Mouse (Mus musculus) urinary bladder, adult 18-20 months (tissue): ENCODE data around the gene Dennd1a.

Source experiments
- DNase-seq, 2 experiments: peaks; one replicate each; pipeline ENCODE4 v3.0.0; 2022; ENCODE audit warnings: low spot score in 2 of 2, mixed read lengths in 2 of 2

The Dennd1a gene

DNA sequence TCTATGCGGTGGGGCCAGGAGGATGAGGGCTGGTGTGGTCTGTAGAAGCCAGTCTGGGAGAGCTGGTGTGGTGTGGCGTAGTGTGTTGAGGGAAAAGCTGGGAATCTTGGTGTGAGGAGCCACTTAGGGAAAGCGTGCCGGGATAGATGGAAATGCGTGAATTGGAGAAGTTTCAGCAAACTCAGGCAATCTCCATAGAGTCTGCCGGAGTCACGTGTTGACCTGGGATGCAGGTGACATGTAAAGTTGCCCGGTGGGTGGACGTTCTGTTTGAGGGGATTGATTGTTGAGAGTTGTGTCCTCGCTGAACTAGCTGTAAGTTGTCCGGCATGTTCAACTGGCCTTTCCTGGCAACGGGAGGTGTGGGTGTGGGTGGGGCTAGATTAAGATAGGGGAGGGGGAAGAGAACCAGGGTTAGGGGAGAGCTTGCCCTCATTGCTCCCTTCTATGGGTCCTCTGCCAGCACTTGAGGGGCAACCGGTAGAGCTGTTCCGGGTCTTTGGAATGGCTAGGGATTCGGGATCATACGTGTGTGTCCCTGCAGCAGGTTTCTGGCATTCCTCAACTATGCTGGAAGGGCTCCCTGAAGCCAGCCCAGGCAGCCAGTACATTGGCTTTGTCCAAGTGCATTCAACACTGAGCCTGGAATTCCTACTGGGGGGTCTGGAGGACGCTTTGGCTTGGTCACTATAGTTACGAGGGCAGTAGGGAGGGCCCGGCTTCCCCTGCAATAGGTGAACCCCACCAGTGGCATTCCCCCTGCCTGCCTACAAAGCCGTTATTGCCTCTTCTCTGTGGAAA, 510.4 kb downstream of the Dennd1a start:
- DNase-seq, result no peak

DNA sequence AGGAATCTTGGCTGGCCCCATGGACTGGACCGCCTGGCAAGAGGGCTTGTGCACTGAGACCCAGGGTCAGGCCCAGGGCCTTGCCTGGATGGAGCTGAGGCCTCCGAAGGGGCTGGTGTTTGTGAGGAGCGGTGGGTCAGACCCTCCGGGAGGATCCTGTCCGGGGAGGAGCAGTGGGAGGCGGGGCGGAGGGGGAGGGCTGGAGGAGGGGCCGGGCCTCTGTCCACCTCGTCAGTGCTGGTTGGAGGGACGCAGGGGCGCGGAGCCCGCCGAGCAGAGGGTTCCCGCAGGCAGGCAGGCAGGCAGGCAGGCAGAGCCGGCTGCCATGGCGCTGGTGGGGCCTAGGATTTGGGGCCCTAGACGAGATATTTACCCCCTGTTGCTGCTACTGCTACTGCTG, 511.2 kb downstream of the Dennd1a start, which contains the start of gene Crb2:
Crb2 (plus strand) TSS at position 234 of the 400 bp plus-strand sequence.
- no peak for DNase-seq

DNA sequence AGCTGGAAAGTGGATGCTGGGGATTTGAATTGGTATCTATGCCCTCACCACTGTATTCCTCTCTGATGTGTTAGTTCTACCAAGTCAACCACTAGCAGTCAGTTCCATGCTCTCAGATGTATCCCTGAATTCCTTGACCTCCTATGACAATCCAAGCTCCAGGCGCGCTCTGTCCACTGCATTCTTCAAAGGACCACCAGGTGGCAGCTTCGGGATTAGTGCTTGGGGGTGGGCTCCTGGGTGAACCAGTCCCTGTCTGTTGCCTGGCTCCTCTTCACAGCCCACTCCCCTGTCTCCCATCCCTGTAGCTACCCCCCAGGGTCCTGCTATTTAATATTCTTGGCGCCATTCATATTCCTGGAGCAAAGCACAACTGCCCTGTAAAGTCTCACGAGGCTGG, 512.6 kb downstream of the Dennd1a start:
- DNase-seq, result no peak

DNA sequence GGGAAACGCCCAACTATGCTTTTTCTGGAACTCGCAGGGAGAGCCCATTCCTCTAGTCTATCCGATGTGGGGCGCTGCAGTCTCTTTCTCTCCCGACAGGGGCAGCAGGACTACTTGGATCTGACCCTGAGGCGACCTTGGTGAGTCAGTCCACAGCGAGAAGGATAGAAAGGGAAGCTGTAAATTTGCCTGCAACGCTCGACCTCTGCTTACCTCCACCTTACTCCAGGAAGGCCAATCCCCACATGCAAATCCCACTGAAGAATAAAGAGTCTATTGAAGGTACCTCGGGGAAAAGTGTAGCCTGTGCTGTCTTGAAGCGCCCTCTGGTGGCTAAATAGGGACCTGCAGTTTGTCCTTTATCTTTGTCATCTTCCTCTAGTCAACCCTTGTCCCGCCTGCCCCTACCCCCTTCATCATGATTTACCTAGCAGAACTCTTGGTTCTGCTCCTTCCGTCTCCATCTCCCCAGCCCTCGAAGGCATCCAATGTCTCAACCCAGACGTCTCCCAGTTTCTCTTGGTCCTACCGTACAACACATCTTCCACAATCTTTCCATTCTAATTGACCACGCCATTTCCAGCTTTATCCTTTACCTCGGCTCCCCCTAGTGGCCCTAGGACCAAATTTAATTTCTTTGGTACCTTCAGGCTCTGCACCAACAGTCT, 515.4 kb downstream of the Dennd1a start:
- peak; percentile 66 to 72 for DNase-seq

DNA sequence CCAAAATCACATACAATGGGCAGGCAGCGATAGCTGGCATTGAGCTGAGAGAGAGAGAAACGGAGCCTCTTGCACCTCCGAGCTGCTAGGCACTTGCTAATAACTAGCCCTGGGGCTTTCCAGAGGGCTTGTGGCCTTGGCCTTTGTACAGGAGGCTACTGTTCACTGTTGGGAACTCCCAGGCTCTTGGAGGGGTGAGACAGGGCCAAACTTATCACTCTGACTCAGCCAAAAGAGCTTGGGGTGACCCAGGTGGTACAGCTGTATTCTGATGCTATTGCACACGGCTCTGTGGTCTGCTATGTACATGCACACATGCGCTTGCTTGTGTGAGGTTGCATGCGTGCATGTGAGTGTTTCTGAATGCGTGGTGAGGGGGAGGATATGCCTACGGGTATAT, 517.4 kb downstream of the Dennd1a start:
- DNase-seq, result no peak

DNA sequence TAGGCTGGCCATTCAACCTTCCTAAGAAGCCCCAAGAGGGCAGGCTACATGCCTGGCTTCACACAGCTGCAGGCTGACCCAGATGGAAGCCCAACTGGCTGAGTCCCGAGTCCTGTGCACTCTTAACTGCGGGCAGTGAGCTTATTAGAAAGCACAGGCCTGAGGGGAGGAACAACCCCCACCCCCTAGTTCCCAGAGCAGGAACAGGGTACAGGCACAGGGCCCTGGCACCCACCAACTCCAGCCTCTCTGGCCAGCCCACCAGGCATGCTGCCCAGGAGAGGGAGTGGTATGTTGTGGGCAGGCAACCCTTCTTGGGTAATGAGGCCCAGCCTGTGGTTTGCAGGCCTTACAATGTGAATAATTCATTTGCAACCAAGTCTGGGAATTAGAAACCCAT, 518.3 kb downstream of the Dennd1a start:
- DNase-seq, result no peak

DNA sequence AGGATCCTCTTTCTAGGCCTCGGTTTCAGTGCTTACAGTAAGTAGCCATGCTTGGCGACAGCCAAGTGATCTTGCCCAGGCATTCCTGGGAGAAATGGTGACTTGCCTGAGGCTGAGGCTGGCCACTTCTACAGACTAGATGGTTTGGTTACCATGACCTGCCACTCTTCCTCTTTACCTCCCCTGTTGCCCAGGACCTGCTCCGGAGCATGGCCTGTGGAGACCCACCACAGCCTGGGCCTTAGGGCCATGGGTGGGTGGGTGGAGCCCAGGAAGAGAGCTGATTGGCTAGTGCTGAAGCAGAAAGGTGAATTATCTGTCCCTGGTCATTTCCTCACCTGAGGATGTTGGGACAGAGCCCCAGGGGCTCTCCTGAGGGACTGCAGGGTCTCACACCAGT, 519.5 kb downstream of the Dennd1a start:
- no peak for DNase-seq

DNA sequence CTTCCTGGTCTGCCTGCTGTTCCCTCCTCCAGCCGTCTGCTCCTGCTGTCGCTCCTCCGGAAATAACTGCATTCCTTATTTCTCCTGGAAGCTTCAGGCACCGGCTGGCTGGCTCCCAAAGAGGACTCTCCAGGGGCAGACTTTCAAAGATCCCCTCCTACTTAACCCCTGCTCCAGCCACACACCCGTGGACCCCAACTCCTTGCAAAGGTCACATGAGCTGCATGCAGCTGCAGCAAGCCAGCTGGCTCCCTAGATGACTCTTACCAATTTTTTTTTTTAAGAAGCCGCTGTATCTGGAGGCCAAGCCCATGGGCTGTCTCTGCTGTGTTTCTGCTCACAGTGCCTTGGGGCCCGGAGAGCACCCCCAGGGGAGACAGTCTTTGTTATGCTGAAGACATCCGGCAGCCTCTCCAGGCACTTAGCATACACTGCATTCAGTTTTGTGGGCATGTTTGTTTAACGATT, 520.1 kb downstream of the Dennd1a start:
- no peak for DNase-seq

DNA sequence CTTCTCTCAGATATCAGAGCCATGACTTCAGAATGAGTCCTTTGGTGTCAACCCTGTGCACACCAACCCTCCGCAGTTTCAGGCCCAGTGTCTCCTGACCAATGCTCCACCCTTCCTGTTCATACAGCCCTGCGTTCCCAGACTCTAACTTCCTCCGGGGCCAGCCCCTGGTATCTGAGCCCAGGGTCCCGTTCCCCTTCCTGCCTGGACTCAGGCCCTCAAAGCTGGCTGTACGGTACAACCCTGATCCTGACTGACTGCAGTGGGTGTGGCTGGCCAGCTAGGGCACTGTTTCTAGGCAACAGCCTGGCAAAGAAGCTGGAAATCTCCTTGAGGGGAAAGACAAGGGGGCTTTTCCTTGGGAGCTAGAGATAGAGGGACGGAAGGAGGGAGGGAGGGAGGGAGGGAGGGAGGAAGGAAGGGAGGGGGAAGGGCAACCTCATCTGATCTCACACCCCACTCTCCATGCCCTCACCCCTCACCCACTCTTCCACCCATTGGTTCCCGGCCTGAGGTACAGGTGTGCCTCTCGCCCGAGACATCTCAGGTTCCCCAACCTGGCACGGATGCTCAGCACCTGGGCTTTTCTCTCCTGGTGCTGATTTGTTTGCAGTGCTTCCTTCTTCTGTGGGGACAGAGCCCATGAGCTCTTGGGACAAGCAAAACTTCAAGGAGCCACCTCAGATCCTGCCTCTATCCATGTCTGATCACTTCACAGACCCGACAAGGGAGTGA, 521.0 kb downstream of the Dennd1a start:
- no peak for DNase-seq

DNA sequence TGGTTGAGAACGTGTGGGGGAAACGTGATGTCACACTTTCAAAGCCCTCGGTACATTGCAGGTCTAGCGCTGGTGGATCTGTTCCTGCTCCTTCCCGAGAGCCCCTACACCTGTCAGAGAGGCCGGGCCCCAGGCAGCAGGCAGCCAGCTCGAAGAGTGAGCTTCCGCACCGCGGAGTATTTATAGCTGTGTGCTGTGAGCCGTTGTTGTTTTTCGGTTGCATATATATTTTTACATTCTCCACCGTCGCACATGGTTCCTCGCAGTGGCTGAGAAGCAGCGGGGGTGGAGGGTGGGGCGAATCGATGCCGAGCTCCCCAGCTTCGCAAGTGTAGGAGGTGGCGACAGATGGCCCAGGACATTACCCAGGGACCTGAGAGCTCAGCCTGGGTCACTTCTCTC, 522.1 kb downstream of the Dennd1a start:
- no peak for DNase-seq

DNA sequence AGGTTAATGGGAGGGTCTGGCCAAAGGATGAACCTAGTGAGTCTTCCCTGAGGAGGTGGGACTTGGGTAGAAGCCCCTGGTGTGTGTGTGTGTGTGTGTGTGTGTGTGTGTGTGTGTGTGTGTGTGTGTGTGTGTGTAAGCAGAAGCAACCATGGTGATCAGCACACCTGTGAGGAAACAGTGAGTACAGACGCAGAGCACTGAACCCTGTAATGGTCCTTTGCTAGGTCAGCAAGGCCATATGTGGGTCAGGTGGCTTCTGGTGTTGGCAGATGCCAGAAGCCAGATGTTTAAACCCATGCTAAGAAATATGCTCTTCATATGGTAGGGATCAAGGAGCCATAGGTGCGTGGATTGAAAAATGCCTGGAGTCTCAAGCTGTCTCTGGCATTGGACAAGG, 522.7 kb downstream of the Dennd1a start:
- no peak for DNase-seq

DNA sequence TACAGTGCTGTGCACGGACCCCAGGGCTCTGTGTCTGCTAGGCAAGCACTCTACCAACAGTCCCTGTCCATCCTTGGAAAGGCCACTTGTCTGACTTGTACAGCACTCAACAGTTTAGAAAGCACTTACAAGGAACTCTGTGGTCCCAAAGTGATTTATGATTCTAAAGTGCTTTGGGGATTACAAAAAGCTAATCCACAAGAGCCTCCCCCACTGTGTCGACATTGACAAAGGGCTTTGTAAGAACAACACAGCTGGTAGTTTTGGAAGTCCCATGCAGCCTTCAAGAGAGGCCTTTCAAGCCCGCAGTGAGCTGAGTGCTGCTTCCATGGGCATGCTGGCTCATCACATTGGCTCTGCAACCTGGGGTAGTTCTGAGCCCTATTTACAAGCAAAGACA, 523.6 kb downstream of the Dennd1a start:
- no peak for DNase-seq

DNA sequence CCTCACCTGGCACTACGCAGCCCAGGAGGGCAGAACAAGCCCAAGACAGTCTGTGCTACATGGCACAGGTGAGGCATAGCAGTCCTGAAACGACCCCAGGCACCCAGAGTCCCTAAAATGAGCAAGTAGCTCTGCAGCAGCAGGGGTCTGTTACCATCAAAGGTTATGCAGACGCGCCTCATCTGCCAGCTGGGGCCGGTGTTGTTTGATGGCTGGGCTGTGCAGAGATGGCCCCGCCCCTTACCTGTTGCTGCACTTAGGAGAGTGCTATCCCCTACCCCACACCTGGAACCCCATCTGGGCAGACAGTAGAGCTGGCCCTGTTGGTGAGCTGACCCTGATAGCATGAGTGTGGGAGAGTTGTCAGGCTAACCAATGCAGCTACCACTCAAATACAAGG, 526.6 kb downstream of the Dennd1a start:
- no peak for DNase-seq

DNA sequence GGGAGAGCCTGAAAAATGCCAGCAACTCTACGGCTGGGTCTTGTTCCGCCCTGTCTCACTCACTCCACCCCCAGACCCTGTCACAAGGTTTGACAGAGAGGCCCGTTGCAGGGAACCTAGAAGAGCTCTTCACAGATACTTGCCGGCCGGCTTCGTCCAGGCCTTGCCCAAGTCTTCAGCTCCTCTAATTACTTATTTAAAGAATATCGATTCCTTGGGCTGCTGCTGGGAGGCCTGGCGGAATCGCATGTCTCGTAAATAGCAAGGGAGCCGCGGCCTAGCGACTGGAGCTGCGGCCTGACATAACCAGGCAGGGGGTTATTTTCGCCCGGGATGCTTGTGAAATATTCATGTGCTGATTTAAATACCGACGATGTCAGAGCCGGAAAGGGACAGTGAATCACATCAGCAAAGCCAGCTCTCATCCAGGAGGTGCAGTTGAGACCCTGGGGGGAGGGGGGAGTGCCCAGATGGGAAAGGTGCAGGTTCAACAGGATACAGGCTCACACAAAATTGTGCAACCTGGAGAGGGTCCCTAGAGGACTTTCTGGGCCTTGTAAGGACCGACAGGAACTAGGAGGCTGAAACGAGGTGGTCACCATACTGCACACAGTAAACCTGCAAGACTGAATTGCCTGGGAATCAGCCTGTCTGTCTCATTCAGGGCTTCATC, 528.7 kb downstream of the Dennd1a start:
- DNase-seq, result no peak

DNA sequence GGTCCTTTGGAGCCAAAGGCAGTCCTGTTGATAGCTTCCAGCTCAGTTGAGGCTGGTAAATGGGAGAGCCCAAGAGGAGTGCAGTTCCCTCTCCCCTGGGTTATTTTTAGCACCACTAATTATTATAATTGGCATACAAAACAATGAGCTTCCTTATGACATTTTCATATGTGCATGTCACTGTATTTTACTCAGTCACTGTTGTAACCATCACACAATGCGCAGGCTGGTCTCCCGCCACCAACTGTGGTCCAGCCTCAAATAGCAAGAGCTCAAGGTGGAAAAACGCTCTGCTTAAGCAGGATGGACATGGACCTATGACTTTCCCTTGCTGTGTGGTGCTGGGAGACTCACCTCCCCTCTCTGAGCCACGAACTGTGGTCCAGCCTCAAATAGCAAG, 529.4 kb downstream of the Dennd1a start:
- no peak for DNase-seq

DNA sequence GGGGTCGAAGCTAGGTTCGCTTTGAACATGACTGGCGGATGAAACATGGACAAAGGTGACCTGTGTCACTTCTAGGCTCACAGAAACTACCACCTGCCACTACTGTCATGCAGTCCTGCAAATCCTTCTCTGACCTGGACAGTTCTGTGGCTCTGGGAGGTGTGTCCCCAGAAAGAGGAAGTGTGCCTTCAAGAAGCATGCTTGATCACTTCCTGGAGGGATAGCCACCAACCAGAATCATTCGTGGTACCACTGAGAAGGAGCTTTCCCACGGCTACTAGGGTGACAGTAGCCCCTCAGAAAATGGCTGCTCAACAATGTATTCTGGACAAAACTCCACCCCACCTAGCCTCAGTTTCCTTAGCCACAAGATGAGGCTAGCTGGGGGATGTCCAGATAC, 530.2 kb downstream of the Dennd1a start:
- no peak for DNase-seq

DNA sequence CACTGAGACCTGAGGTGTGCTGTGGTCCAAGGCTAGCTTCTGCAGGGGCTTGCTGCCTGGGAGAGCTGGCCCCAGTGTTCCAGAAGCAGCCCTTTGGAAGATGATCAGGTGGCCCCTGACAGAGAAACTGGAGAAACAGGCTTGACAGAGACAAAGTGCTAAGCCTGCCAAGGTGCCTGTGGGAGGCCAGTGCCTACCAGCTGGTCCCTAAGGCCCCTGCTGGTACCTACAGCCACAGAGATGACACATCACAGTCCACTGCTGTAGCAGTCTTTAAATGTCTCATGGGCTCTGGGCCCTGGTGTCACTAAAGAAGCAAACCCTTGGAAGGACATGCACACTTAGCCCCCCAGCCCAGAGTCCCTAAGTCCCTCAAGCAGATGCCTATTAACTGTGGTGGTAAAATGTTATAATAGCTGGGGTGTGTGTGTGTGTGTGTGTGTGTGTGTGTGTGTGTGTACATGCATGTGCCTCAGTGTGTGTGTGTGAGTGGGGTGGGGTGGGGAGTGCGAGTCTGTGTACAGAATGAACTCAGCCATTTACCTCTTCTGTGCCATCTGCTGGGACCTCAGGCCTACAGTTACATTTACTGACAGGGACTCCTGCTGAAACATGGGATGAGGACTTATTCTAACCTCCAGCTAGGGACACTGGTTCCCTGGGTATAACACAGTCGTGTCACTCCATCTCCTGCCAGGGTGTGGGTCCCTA, 530.8 kb downstream of the Dennd1a start:
- DNase-seq, result no peak

DNA sequence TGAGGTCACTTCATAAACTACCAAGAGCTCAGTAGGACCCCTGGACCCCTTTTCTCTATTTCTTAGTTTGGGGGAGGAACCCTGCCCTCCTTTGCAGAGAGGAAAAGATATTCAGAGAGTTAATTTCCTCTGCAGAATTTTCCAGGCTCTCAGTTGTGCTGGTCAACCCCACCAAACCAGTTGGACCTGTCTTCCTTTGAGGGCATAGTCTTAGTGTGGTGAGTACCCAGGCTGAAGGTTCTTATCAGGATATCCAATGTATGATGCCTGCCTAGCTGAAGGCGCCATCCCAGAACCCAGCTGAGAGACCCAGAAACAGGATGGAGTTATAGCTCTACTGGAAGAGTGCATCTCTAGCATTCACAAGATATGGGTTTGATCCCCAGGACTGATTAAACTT, 536.1 kb downstream of the Dennd1a start:
- peak in 1 of 2 experiments; percentile 60 for DNase-seq

DNA sequence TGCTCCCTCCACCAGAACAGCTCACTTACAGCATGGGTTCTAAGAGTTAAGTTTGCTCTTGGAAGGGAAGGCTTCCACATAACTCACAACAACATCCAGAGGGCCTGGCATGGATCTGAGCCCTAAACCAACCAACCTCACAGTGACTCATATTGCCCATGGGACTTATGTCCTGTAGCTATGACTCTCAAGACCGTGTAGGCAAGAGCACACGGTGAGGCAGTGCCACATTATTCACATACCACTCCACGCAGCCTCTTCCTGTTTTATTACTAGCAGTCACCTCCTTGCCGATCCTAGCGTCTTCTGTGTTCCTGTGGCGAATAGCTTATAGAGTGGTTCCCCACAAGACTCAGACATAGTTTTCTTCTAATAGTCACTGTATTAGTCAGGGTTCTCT, 537.9 kb downstream of the Dennd1a start:
- no peak for DNase-seq
